In the genomic region with DNA sequence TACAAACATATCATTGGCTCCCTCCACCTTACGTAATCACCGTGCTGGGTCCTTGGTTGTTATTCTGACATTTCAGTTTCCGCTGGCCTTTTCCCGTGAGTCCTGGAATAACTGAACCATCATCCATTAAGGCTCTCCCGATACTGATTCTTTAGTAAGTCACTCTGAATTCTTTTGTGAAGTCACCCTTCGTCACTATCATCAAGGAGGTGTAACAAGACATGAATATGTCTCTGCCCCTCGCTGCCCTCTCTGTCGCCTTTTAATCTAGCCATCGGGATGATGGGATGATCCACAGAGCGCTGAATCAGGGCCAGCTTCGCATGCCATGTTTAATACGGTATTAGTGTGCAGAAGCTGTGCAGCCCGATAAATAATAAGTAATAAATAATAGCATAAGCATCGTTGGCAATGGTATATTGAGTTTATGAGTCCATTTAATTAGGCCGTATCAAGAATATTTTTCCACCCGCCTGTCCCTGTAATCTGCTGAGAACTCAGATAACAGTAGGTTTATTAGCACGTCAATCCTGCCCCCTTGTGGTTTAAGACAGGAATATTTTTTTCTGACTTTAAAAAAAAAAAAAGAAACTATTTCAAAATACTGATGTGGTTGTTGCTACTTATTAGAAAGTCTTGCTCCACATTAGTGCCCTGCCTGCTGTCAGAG, we compare ENCODE assay signal across 8 mouse cellular contexts. TPM values are rescaled to one million over a fixed set of nuclear protein-coding genes. Genes with fewer than 3 reads are reported as not detected.
DNase-seq lines count a peak whose midpoint lies in the region; ATAC-seq lines count a peak whose summit lies in the region.

No protein-coding gene starts in this region.

- H3K27ac ChIP-seq in embryonic facial prominence, embryonic 15.5 days (replicated peaks), result no peak overlapping the region
- no peak overlapping the region for H3K27ac ChIP-seq in hindbrain, embryonic 12.5 days
- peak overlapping the region; percentile 78 for H3K27ac ChIP-seq in midbrain, embryonic 13.5 days

- H3K36me3 ChIP-seq in embryonic facial prominence, embryonic 15.5 days, result no peaks in the 10 kb centered on the region
- no peaks in the 10 kb centered on the region for H3K36me3 ChIP-seq in hindbrain, embryonic 12.5 days
- no peaks in the 10 kb centered on the region for H3K36me3 ChIP-seq in midbrain, embryonic 13.5 days

- ATAC-seq in embryonic facial prominence, embryonic 15.5 days (ENCODE audit: insufficient number of reproducible peaks, low FRiP score, low TSS enrichment, low read depth), result no peak
- ATAC-seq in hindbrain, embryonic 12.5 days (ENCODE audit: low FRiP score), result peak; percentile 49
- ATAC-seq in midbrain, embryonic 13.5 days, result peak; percentile 43; the same call in 1 of the 2 replicates

- H3K4me1 ChIP-seq in embryonic facial prominence, embryonic 15.5 days, result peaks cover 27% of the 10 kb centered on the region
- H3K4me1 ChIP-seq in hindbrain, embryonic 12.5 days, result 0 out of 2 replicates have a peak, but pooled peaks cover 3% of the 10 kb centered on the region
- H3K4me1 ChIP-seq in midbrain, embryonic 13.5 days (replicated peaks), result no peaks in the 10 kb centered on the region

- peak; percentile 23 for DNase-seq in adrenal gland, postnatal 10 days
- no peak for DNase-seq in adrenal gland, postnatal 4 days (ENCODE audit: low spot score in 2 of 2)
- peak; percentile 83 for DNase-seq in brain, adult 2 months (ENCODE audit: low read depth, low spot score)
- DNase-seq in left cerebral cortex, adult 9 months (ENCODE audit: low spot score in 2 of 2), result peak; percentile 23 to 45
- DNase-seq in ovary, postnatal 36 days (ENCODE audit: low spot score), result no peak

- H3K4me3 ChIP-seq in embryonic facial prominence, embryonic 15.5 days (replicated peaks), result peak overlapping the region; percentile 24
- peak overlapping the region; percentile 28 for H3K4me3 ChIP-seq in hindbrain, embryonic 12.5 days
- H3K4me3 ChIP-seq in midbrain, embryonic 13.5 days (replicated peaks), result peak overlapping the region; percentile 38

- no peak overlapping the region for H3K9ac ChIP-seq in embryonic facial prominence, embryonic 15.5 days
- peak overlapping the region; percentile 23 for H3K9ac ChIP-seq in hindbrain, embryonic 12.5 days
- H3K9ac ChIP-seq in midbrain, embryonic 13.5 days (replicated peaks), result peak overlapping the region; percentile 51

- WGBS in embryonic facial prominence, embryonic 15.5 days, result 27% methylated on average over 17 of the region's 17 CpGs
- 31% methylated on average over 17 of the region's 17 CpGs for WGBS in hindbrain, embryonic 12.5 days
- WGBS in midbrain, embryonic 13.5 days, result 22% methylated on average over 17 of the region's 17 CpGs

- H3K27me3 ChIP-seq in embryonic facial prominence, embryonic 15.5 days, result no peaks in the 10 kb centered on the region
- H3K27me3 ChIP-seq in hindbrain, embryonic 12.5 days, result no peaks in the 10 kb centered on the region
- peaks cover 8% of the 10 kb centered on the region for H3K27me3 ChIP-seq in midbrain, embryonic 13.5 days

- H3K4me2 ChIP-seq in embryonic facial prominence, embryonic 15.5 days (replicated peaks), result peak overlapping the region; percentile 44
- H3K4me2 ChIP-seq in hindbrain, embryonic 12.5 days (replicated peaks), result peak overlapping the region; percentile 54
- peak overlapping the region; percentile 61 for H3K4me2 ChIP-seq in midbrain, embryonic 13.5 days (replicated peaks)

- H3K9me3 ChIP-seq in embryonic facial prominence, embryonic 15.5 days (replicated peaks), result no peaks in the 10 kb centered on the region
- no peaks in the 10 kb centered on the region for H3K9me3 ChIP-seq in hindbrain, embryonic 12.5 days (replicated peaks)
- H3K9me3 ChIP-seq in midbrain, embryonic 13.5 days, result no peaks in the 10 kb centered on the region

RNA-seq across cellular contexts. Expression of a gene that starts 33.8 kb away (rescaled TPM):
- 10 to 100 TPM; 41.1 to 46.2 TPM for total RNA-seq in adrenal gland, postnatal 10 days (2021)
- 10 to 100 TPM; 63.3 to 67.4 TPM for total RNA-seq in adrenal gland, postnatal 4 days (2021)
- 43.9 and 57.8 TPM in 2 replicates for polyA plus RNA-seq in embryonic facial prominence, embryonic 15.5 days (2015; fragmentation: Nextera tagmentation; extraction: Ambion mirVana)
- 69.2 and 77.3 TPM in 2 replicates for polyA plus RNA-seq in hindbrain, embryonic 12.5 days (2016; fragmentation: Nextera tagmentation; extraction: Ambion mirVana)
- 65.5 and 67.5 TPM in 2 replicates for polyA plus RNA-seq in midbrain, embryonic 13.5 days (2015; fragmentation: Nextera tagmentation; extraction: Ambion mirVana)

RNA-seq across cellular contexts. Expression of a gene that starts 47.5 kb away (rescaled TPM):
- 10 to 100 TPM; 18.5 to 19.1 TPM for total RNA-seq in adrenal gland, postnatal 10 days (2021)
- 10 to 100 TPM; 24.4 to 25.3 TPM for total RNA-seq in adrenal gland, postnatal 4 days (2021)
- 60.5 and 68.7 TPM in 2 replicates for polyA plus RNA-seq in embryonic facial prominence, embryonic 15.5 days (2015; fragmentation: Nextera tagmentation; extraction: Ambion mirVana)
- polyA plus RNA-seq in hindbrain, embryonic 12.5 days (2016; fragmentation: Nextera tagmentation; extraction: Ambion mirVana), result 6.0 and 7.8 TPM in 2 replicates
- 3.3 and 5.7 TPM in 2 replicates for polyA plus RNA-seq in midbrain, embryonic 13.5 days (2015; fragmentation: Nextera tagmentation; extraction: Ambion mirVana)

Comparison
In these comparisons a context has a peak if more than half of its experiments do, and no peak if none do; other contexts are left out.
1. DNase-seq: peak in adrenal gland, postnatal 10 days (single experiment), brain, adult 2 months (single experiment) and left cerebral cortex, adult 9 months (2 of 2); none in adrenal gland, postnatal 4 days (0 of 2) and ovary, postnatal 36 days (single experiment).
2. Peak in every context shown above with its lines, with median percentiles within 50 percentile points of each other: H3K4me2 ChIP-seq and H3K4me3 ChIP-seq.